Comparison of ENCODE assay signal across 8 mouse cellular contexts in the genomic region with DNA sequence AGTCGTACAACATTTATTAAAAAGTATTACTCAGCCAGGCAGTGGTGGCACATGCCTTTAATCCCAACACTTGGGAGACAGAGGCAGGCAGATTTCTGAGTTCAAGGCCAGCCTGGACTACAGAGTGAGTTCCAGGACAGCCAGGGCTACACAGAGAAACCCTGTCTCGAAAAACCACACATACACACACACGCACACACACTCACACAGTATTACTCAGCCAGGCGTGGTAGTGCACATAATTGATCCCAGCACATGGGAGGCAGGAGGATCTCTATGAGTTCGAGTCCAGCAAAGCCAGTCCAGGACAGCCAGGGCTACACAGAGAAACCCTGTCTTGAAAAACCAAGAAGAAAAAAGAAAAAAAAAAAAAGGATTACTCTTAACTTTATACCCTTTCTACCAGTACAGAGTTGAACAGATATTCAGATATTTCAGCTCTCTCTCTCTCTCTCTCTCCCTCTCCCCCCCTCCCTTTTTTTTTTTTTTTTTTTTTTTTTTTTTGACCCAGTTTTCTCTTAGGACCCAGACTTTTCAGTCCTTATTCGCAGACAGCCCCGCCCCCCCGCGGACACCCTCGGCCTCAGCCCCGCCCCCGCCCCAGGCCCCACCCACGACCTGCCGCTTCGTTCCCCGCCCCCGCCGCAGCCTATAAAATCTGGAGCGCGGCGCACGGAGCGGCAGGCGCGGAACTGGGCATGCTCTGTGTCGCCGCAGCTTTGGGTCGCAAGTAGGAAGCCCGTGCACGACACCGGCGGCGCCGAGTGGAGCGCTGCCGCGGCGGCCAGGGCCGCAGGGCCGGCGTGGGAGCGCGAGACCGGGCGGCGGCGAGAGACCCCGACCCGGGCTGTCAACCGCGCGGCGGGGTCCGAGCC. TPM values are rescaled to one million over a fixed set of nuclear protein-coding genes. Genes with fewer than 3 reads are reported as not detected.
A peak's percentile ranks its signal among the peaks of the same experiment; 100 is the strongest.
DNase-seq lines count a peak whose midpoint lies in the region; ATAC-seq and TF ChIP-seq lines count a peak whose summit lies in the region.

TSS of gene Gclc (plus strand) at position 683 of the 875 bp plus-strand sequence.

- no peaks in the 10 kb centered on the region for H3K27me3 ChIP-seq in heart, embryonic 12.5 days (replicated peaks)
- H3K27me3 ChIP-seq in kidney, postnatal 0 days (ENCODE audit: insufficient read depth, low read length) = no peaks in the 10 kb centered on the region
- H3K27me3 ChIP-seq in liver, adult 2 months (ENCODE audit: control insufficient read depth, insufficient read depth, low read length) = no peaks in the 10 kb centered on the region

- no peaks in the 10 kb centered on the region for H3K36me3 ChIP-seq in heart, embryonic 12.5 days
- H3K36me3 ChIP-seq in kidney, postnatal 0 days (ENCODE audit: insufficient read depth, low read length) = no peaks in the 10 kb centered on the region
- H3K36me3 ChIP-seq in liver, adult 2 months (ENCODE audit: control insufficient read depth, insufficient read depth, low read length) = peaks cover 4% of the 10 kb centered on the region; the same call in 1 of the 2 replicates

- TF ChIP-seq CTCF in kidney, postnatal 0 days (IDR thresholded peaks at IDR 0.05; ENCODE audit: low read depth) = no peak
- no peak for TF ChIP-seq CTCF in liver, adult 2 months (IDR thresholded peaks at IDR 0.05; ENCODE audit: low read depth, low read length)

- peak; percentile 56 for ATAC-seq in erythroid progenitor cell, adult 5-6 weeks (replicated peaks; ENCODE audit: low FRiP score, poor library complexity, severe bottlenecking)
- ATAC-seq in heart, embryonic 12.5 days (ENCODE audit: insufficient number of reproducible peaks, low FRiP score) = peak; percentile 86
- peak; percentile 79 for ATAC-seq in kidney, postnatal 0 days (replicated peaks; ENCODE audit: low FRiP score, low read depth)
- ATAC-seq in monocyte, adult 5-6 weeks (replicated peaks; ENCODE audit: insufficient number of reproducible peaks, low FRiP score, low TSS enrichment, poor library complexity, severe bottlenecking) = peak; percentile 78

- DNase-seq in CD4-positive helper T cell, adult 2 months (ENCODE audit: low read depth, low spot score) = peak; percentile 93
- peak; percentile 79 for DNase-seq in brain, embryonic 18.5 days (ENCODE audit: low read depth, low spot score)
- peak; percentile 92 for DNase-seq in kidney, postnatal 0 days (ENCODE audit: low spot score)
- DNase-seq in liver, adult 2 months (ENCODE audit: extremely low read depth, low read depth, low spot score) = peak; percentile 64
- peak; percentile 89 to 92 for DNase-seq in spleen, postnatal 36 days (ENCODE audit: low spot score in 2 of 2)

- H3K9me3 ChIP-seq in heart, embryonic 12.5 days (replicated peaks) = no peaks in the 10 kb centered on the region
- no peaks in the 10 kb centered on the region for H3K9me3 ChIP-seq in kidney, postnatal 0 days (replicated peaks; ENCODE audit: low read length)

- H3K4me1 ChIP-seq in heart, embryonic 12.5 days (replicated peaks) = peaks cover 25% of the 10 kb centered on the region
- H3K4me1 ChIP-seq in kidney, postnatal 0 days (replicated peaks; ENCODE audit: insufficient read depth, low read length) = 0 out of 2 replicates have a peak, but pooled peaks cover 5% of the 10 kb centered on the region
- H3K4me1 ChIP-seq in liver, adult 2 months (ENCODE audit: control insufficient read depth, insufficient read depth, low read length) = peaks cover 30% of the 10 kb centered on the region

- H3K4me3 ChIP-seq in heart, embryonic 12.5 days = peak within 1 kb of the TSS; percentile 75
- peak within 1 kb of the TSS; percentile 75 for H3K4me3 ChIP-seq in kidney, postnatal 0 days (replicated peaks; ENCODE audit: low read depth, low read length)
- H3K4me3 ChIP-seq in liver, adult 2 months (ENCODE audit: insufficient read depth, low read depth, low read length) = peak within 1 kb of the TSS; percentile 85

- peak within 1 kb of the TSS; percentile 78 for H3K9ac ChIP-seq in heart, embryonic 12.5 days
- H3K9ac ChIP-seq in kidney, postnatal 0 days (ENCODE audit: low read depth, low read length) = peak within 1 kb of the TSS; percentile 74
- H3K9ac ChIP-seq in liver, adult 2 months (ENCODE audit: low read depth, low read length) = peak within 1 kb of the TSS; percentile 84

- H3K4me2 ChIP-seq in heart, embryonic 12.5 days = peak within 1 kb of the TSS; percentile 71
- H3K4me2 ChIP-seq in kidney, postnatal 0 days (ENCODE audit: low read length) = peak within 1 kb of the TSS; percentile 56

- peak within 1 kb of the TSS; percentile 81 for H3K27ac ChIP-seq in heart, embryonic 12.5 days (ENCODE audit: poor library complexity, severe bottlenecking)
- peak within 1 kb of the TSS; percentile 87 for H3K27ac ChIP-seq in kidney, postnatal 0 days
- H3K27ac ChIP-seq in liver, adult 2 months (replicated peaks; ENCODE audit: insufficient read depth, low read depth, low read length) = peak within 1 kb of the TSS; percentile 51

- H3K79me2 ChIP-seq in liver, adult 2 months (ENCODE audit: control insufficient read depth, insufficient read depth, low read length) = peaks cover 21% of the 10 kb centered on the region; the same call in 1 of the 2 replicates

- TF ChIP-seq POLR2A in liver, adult 2 months (IDR thresholded peaks at IDR 0.05; ENCODE audit: extremely low read depth, insufficient read depth, low read length) = peak; percentile 100

- 7% methylated on average over 54 of the region's 54 CpGs for WGBS in heart, embryonic 12.5 days
- WGBS in kidney, postnatal 0 days = 8% methylated on average over 44 of the region's 54 CpGs
- 3% methylated on average over 54 of the region's 54 CpGs for WGBS in liver, adult 2 months

RNA-seq across cellular contexts. Expression of gene Gclc, which starts in this region (rescaled TPM):
- 250 and 264 TPM in 2 replicates for total RNA-seq in erythroid progenitor cell, adult 5-6 weeks (2015; ENCODE audit: low replicate concordance)
- 227 and 234 TPM in 2 replicates for total RNA-seq in erythroid progenitor cell, adult 5-6 weeks (2017; ENCODE audit: low replicate concordance)
- polyA plus RNA-seq in heart, embryonic 12.5 days (2016; fragmentation: Nextera tagmentation; extraction: Ambion mirVana) = 13.0 and 13.7 TPM in 2 replicates
- polyA plus RNA-seq in kidney, postnatal 0 days (2015; fragmentation: Nextera tagmentation; extraction: Ambion mirVana) = 41.7 and 44.6 TPM in 2 replicates
- total RNA-seq in liver, adult 2 months (2014; rRNA removed) = 122 and 173 TPM in 2 replicates
- polyA plus RNA-seq in liver, adult 2 months (2012; rRNA removed) = 125 and 136 TPM in 2 replicates
- total RNA-seq in monocyte, adult 5-6 weeks (2017) = 22.2 to 34.3 TPM (median 29.9 TPM) in 3 replicates

Comparison
In these comparisons a context has a peak if more than half of its experiments do, and no peak if none do; other contexts are left out.
1. Peak in every context shown above with its lines: DNase-seq, ATAC-seq, H3K4me3 ChIP-seq and H3K27ac ChIP-seq.